Mouse (Mus musculus) left cerebral cortex, adult 11 months (tissue): ENCODE measurements at regions not wholly inside any gene's neighbourhood (a gene's known extent, or its start where the extent isn't known, plus 50 kb on each side); places are given as distances from the start of the nearest gene placed in this dataset.
A peak's percentile ranks its signal among the peaks of the same experiment; 100 is the strongest.
"Not testable (repeated sequence)": the region's sequence is repeated elsewhere in the genome, so short reads cannot be mapped to it uniquely, and the experiment has no call there.

Source experiments
- DNase-seq: peaks from one replicate; pipeline ENCODE4 v3.0.0; 2022; ENCODE audit warnings: low spot score

DNA sequence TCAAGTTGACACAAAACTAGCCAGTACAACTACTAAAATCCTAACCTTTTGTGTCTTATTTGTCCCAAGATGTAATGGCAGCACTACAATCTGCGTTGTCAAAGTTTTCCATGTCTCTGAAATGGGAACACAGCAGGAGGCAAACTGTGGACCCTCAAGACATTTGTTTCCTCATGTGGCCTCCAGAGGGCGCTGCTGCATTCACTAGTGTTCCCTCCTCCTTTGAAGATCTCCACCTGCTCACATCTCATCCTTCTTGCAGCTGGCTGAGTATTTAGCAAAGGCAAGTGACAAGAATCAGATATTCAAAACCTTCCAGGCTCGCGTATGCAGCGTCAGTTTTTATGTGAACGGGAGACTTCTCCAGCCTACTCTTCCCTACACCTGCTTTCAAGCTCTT is 663.3 kb downstream of the Dad1 start:
- DNase-seq: not testable (repeated sequence)

DNA sequence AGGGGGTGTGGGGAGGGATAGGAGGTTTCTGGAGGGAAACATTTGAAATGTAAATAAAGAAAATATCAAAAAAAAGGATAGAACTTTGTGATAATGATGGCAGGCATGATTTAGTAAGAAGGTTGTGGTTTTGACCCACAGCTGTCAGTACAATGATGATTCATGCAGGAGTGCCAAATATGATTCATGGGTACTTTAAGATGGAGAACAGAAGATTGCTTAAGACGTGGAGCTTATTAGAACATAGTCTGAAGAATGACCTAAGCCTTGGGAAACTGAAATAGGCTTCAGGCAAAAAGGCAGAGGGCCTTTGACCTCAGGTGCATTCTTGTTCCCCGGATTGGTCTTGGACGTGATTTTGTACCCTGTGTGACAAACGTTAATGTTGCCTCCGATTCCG is 671.4 kb downstream of the Dad1 start:
- not testable (repeated sequence) for DNase-seq

DNA sequence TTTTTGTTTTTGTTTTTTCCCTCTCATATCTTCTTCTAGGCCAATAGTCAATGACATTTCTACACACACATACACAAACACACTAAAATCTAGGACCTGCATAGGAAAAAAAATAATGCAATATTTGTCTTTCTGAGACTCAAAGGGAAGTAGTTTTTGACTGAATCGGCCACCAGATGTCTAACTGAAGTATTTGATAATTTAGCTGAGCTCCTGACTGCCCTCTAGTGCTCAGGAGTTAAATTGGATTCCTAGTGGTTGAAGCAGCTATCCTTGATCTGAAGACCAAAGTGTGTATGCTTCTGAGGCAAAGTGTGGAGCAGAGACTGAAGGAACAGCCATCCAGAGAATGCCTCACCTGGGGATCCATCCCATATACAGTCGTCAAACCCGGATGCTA is 672.2 kb downstream of the Dad1 start:
- not testable (repeated sequence) for DNase-seq

DNA sequence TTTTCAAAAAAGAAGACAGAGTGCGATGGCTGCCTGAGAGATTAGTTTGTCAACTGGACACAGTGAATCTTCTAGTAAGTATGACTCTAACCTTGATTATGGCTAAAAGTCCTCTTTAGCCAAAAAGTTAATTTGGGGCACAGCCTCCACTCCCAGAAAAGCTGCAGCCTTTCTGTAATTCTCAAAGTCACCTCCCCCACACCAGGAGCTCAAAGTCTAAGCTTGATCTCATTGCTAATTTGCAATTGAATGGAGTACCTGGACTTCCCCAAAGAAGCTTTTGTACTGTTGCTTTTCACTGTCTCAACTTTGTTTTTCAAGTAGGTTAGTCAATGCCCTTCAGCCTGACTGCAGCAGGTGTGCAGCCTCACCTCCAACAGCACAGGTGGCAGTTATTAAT is 677.0 kb downstream of the Dad1 start:
- DNase-seq: not testable (repeated sequence)

DNA sequence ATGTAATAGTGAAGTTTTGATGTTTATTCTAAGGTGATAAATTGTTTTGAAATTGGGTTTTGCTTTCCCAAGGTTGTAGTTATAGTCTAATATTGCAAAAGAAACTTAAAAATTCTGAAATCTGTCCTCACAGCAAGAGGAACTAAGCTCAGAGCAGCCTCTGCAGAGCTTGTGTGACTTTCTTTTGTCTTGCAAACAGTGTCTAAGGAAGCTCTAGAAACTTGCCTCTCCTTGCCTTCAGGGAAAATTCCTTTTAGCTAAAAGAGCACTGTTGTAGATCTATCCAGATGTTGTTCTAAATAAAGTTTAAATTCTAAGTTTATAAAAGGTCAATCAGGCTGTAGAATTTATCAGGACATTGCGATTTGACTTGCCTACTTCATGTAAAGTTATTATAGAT is 681.2 kb downstream of the Dad1 start:
- not testable (repeated sequence) for DNase-seq

DNA sequence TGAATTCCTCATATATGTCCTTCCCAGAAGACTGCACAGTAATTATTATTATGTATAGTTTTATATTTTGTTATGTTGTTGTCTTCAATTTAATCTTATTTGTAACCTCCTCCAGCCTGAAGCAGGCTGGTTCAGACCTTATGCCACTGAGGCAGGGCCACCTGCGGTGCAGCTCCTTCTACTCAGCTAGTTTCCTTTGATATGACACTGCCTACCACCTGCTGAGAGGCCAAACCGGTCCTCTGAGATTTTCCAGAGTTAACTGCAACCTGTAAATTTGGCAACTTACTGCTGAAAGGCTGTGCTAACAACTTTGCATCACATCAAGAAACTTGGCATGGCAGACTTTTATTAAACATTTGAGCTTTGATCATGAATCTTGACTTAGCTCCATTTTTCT is 691.3 kb downstream of the Dad1 start:
- DNase-seq: no peak

DNA sequence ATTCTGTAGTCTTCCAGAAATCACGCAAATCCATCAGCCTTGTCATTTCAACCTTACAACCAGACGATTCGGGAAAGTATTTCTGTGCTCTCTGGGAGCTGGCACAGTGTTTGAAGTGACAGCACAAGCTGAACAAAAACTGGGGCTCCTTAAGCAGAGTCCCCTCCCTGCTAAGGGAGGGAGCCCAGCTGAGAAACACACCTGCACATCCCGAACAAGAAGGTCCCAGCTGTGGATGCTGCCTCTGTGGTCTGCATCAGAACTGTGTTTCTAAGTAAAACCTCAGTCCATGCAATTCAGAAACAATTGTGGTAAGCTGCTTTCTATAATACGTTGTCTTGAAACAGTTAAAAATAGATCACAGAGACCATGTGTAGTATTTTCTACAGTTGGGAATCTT is 693.8 kb downstream of the Dad1 start:
- DNase-seq: not testable (repeated sequence)

DNA sequence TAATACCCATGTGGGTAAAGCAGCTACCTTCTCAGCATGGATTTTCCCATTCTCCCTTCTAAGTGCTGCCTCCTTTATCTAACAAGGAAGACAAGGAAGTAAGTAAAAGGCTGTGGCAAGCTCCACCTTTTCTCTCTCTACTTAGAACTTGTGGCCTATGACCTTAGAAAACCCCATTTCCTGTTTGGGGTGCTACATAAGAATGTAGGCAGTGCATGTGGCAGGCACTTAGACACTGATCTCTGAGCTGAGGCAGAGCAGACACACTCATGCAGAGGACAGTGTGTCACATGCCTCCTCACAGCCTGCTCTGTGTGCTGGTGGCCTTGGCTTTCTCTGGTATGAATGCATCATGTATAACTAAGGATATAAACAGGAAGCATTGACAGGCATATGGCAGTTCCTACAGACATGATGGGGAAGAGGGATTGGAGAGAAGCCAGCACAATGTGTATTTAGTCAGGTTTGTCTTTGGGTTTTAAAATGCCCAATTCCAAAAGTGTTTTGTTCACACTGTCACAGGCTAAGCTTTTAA is 694.5 kb downstream of the Dad1 start:
- DNase-seq: not testable (repeated sequence)

DNA sequence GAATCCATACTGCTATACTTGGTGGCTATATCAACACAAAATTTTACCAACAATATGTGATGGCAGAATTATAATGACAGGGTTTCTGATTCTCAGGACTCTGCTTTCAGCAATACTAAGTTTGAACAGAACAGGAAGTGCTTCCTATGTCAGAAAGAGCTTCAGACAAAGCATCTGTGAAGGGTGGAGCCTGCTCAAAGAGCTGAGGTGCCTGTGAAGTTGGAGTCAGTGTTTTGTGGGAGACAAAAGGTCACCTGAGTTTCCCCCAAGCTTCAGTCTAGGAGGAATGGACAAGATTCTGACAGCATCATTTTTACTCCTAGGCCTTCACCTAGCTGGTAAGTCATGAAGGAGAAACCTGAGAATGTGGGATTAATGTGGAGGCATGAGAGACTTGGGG is 700.1 kb downstream of the Dad1 start:
- DNase-seq: no peak

DNA sequence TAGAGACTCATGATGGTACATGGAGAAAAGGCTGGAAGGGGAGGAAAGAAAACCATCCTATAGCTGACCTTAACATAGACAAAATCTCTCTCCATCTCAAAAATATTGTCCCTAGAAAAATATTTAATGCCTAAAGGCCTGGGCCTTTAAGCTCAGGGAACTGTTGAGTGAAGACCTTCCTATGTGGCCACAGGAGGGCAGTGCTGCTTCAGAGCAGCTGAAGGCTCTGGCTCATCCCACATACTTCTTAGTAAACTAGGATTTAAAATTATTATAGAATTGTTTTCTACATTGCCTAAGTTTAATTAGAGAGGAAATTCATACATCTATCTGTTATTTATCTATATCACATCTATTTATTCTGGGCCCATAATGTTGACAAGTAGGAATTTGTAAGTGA is 706.5 kb downstream of the Dad1 start:
- not testable (repeated sequence) for DNase-seq

DNA sequence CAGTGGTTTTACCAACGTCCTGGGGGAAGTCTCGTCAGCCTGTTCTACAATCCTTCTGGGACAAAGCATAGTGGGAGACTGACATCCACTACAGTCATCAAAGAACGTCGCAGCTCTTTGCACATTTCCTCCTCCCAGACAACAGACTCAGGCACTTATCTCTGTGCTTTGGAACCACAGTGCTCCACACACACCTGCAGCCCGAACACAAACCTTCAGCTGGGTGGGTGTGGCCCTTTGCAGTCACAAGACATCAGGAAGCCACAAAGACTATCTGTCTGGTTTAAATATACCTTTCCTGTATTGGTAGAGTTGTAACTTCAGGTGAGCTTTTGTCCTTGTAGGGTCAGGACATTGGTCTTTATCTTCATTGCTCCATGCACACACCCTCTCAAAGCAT is 708.6 kb downstream of the Dad1 start:
- DNase-seq: no peak

DNA sequence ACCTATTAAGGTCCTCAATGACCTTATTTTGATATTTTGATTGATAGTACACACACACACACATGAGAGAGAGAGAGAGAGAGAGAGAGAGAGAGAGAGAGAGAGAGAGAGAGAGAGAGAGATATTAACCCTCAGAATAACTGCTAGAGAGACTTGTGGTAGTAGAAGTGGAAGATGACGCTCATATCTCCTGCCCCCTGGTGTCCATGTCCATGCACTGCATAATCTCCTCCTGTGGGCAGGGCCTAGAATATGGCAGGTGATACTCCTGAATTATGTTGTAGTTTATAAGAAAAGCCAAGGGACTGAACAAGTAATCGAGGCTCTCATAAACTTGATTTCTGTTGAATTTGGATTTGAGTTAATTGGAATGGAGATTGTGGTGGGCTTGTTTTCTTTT is 712.3 kb downstream of the Dad1 start:
- DNase-seq: not testable (repeated sequence)

DNA sequence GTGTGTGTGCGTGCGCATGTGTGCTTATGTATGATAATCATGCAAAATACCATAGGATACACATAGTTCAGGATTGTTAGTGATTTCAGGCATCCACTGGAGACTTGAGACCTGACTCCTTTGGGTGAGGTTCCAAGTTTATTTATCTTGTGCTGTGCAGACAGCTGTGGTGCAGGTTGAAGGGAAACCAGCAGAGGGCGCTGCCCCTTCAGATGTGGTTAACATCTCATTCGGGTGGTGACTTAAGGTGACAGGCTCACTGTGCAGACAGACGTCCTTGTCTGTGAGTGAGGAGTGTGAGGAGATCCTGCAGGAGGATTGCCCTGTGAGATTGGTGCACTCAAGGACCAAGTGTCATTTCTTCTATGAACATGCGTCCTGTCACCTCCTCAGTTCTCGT is 716.0 kb downstream of the Dad1 start:
- DNase-seq: not testable (repeated sequence)

DNA sequence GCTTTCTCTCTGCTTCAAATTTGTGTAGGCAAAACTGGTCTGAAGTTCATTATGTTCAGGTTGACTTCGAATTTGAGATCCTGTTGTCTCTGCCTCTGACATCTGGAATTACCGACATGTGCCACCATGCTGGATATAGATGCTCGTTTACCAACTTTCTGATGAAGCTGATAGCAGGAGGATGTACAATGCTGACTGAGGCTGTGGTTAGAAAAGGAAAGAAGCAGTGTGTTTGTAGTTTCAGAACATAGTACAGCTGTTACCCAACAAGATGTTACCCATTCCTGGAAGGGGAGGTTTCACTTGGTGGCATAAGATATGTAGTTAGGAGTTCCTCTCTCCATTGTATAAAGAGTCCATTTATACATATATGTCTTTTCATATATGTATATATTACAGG is 730.5 kb downstream of the Dad1 start:
- not testable (repeated sequence) for DNase-seq

DNA sequence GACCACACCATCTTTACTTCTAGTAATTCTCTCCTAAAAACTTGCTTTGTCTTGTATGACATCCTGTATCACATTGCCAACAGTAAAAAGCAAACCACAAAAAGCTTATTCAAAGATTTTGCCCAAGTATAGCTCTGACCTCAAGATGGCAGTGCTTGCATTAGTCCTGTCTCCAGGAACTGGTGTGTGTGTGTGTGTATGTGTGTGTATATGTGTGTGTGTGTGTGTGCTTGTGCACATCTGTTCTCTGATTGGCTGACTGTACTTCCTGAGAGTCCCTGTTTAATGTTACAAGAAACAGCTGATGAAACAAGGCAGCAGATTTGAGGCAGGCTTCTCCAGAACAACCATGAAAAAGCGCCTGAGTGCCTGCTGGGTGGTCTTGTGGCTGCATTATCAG is 735.0 kb downstream of the Dad1 start:
- not testable (repeated sequence) for DNase-seq

DNA sequence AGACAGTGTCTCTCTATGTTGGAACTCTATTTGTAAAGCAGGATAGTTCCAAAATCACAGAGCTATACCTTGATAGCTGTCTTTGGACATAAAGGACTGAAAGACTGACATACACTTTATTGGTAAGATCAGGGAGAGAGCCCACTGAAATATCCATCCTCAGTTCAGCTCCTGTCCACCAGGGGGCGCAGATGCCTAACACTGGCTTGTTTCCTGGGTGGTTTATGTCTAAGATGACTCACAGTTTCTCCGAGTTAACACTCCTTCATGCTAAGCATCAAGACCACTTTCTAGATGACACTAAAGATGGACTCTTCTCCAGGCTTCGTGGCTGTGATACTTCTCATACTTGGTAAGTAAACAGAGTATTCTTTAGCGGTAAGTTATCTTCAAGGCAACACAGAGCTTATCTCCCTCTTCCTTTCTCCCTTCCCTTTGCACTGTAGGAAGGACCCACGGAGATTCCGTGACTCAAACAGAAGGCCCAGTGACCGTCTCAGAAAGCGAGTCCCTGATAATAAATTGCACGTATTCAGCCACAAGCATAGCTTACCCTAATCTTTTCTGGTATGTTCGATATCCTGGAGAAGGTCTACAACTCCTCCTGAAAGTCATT is 737.2 kb downstream of the Dad1 start:
- not testable (repeated sequence) for DNase-seq

DNA sequence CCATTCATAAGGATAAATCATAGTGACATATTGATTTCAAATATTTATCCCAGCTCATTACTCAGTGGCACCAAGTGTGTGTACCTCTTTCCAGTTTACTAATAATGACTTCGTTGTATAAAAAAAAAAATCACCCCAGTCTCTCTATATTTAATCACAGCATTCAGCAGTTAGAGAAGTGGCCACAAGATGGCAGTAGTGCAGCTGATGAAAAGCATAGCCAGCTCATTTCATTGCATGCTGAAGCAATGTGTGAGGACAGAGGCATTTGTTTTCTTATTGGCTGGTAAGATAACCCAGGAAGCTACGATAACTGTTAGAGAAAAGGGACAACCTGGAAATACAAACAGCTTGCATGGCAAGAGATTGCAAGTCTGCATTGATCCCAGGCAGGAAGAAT is 748.5 kb downstream of the Dad1 start:
- peak; percentile 9 for DNase-seq

DNA sequence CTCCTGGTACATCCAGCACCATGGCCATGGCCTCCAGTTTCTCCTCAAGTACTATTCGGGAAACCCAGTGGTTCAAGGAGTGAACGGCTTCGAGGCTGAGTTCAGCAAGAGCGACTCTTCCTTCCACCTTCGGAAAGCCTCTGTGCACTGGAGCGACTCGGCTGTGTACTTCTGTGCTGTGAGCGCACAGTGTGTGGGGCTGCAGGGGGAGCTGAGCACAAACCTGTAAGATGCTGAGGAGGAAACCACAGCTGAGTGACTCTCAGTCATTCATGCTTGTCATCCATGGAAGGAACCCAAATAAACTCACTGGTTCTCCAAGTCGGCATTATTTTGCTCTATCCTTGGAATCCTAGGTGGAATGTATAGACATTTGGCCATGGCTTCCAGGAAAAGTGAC is 765.5 kb downstream of the Dad1 start:
- DNase-seq: not testable (repeated sequence)

DNA sequence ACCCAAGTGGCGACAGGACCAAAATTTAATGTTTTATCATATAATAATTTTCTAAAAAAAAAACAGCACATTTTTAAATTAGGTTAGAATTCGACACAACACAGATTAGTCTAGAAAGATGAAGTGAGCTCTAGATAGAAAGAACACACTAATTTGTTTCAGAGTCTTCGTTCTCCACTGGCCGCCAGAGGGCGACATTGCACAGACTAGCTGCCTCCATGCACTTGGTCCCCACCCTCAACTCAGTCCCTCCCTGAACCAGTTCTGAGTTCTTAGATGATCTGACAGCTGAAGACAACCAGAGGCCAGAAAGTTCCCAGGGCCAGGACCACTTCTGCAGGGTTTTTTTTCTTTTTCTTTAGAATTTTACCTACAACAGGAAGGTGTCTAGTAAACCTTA is 766.3 kb downstream of the Dad1 start:
- DNase-seq: not testable (repeated sequence)

DNA sequence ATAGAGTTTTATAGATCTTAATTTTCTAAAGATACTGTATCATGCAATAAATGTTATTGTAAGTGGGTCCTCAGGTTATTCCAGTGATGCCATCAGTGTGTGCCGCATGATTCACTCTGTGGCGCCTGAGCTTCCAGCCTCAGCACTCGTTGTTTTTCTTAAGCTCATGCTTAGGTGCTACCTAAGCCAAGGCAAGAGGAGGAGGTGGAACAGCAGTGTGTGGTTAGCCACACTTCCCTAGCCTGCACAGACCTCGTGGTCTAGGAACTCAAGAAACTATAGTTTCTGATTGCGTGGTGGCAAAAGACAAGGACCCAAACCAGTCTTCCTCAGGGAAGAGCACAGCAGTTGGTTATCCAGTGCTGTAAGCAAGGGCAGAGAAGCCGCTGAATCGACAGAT is 779.7 kb downstream of the Dad1 start:
- DNase-seq: not testable (repeated sequence)

DNA sequence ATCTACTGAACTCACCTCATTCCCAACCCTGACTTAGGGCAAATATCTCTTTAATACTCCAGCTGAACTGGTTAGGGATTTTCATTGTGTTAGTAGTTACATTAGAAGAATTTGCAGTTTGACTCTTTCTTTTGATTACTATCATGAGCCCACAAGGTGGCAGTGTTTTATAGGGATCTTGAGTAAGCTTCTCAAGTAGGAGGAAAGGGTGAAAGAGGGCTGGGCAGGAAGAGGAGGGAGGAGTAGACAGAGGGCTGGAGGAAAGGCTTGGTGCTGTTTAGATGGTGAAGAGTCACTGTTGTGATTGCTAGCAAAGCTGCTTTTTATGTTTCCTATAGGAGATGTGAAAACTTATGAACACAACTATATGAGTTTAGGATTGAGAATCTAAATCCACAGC is 793.1 kb downstream of the Dad1 start:
- DNase-seq: not testable (repeated sequence)

DNA sequence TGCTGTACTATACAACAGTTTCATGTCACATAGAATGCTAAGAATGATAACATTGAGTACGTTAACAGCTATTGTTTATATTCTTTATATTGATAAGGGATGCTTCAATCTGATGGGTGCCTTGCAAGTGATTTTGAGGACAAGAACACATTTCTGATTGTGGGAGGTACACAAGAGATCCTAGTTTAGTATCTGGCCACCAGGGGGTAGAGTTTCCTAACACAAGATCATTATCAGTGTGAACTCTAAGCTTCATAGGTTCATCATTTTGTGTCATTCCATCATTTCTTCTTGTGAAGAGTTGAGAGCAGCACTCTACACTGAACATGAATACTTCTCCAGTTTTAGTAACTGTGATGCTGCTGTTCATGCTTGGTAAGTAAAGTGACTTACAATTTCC is 799.9 kb downstream of the Dad1 start:
- DNase-seq: no peak

DNA sequence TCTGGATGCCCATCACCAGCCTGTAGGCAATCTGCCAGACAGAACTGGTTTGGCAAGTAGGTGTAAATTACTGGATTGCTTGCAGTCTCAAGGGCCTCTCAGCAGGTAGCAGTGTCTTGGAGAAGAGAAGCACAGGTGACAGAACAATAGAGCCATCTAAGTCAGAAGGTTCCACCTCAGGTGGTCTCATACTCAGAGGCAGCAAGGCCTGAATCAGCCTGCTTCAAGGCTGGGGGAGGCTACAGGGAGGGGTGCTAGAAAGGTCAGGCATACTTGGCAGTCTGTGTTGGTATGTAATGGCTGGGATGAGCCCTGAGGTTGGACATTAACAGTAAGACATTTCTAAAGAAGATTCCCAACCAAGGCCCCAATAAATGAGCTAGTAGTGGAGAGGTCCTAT is 814.3 kb downstream of the Dad1 start:
- not testable (repeated sequence) for DNase-seq

DNA sequence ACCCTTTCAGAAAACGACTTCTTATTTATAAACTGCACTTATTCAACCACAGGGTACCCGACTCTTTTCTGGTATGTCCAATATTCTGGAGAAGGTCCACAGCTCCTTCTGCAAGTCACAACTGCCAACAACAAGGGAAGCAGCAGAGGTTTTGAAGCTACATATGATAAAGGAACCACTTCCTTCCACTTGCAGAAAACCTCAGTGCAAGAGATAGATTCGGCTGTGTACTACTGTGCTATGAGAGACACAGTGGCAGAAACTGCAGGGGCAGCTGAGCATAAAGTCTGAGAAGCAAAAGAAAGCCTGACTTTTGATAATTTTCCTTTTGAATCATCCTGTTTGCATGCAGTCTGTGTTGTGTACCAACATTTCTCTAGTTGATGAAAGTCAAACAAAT is 823.8 kb downstream of the Dad1 start:
- DNase-seq: not testable (repeated sequence)
